Mouse (Mus musculus) retina, postnatal 7 days (tissue): ENCODE data around the gene Aaas.

Source experiments
- DNase-seq: peaks from one replicate; pipeline ENCODE4 v3.0.0-alpha.2; 2012; ENCODE audit warnings: low read depth, low spot score

Gene Aaas

GRCm38 (mm10) chr15:102308717-102309116 is 41.9 kb downstream of the Aaas start:
- DNase-seq, result no peak

GRCm38 (mm10) chr15:102302542-102302941 is 48.0 kb downstream of the Aaas start:
- no peak for DNase-seq

GRCm38 (mm10) chr15:102296368-102297006 is 54.1 kb downstream of the Aaas start:
- no peak for DNase-seq

- peak; percentile 79 for DNase-seq
Measured at GRCm38 (mm10) chr15:102295633-102296367, 54.8 kb downstream of the Aaas start, which contains the start of gene Espl1. Gene Espl1, plus strand, starts transcription at chr15:102296266.
